7 mouse cellular contexts compared by ENCODE assay signal in the genomic region with DNA sequence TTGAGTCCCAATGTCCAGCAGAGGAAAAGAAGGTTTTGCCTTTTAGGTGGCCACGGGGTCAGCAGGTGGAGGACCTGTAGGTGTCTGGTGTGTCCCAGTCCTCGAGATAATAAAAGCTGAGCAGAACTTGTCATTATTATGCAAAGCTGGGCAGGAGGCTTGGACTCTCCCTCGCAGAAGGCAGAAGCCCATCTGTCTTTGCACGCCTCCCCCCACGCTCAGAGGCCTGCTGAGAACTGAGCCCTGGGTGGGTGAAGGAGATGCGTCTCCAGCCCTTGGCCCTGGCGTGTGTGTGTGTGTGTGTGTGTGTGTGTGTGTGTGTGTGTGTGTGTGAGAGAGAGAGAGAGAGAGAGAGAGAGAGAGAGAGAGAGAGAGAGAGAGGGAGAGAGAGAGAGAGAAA. TPM values are rescaled to one million over a fixed set of nuclear protein-coding genes. Genes with fewer than 3 reads are reported as not detected.
A peak's percentile ranks its signal among the peaks of the same experiment; 100 is the strongest.
DNase-seq lines count a peak whose midpoint lies in the region; ATAC-seq lines count a peak whose summit lies in the region.

No protein-coding gene starts in this region.

- peaks cover 20% of the 10 kb centered on the region for H3K4me1 ChIP-seq in lung, embryonic 15.5 days
- H3K4me1 ChIP-seq in forebrain, embryonic 11.5 days (replicated peaks; ENCODE audit: control insufficient read depth, insufficient read depth, low read length): peaks cover 15% of the 10 kb centered on the region

- no peak overlapping the region for H3K27ac ChIP-seq in lung, embryonic 15.5 days
- H3K27ac ChIP-seq in forebrain, embryonic 11.5 days (ENCODE audit: low read depth, low read length): peak overlapping the region; percentile 78; the same call in 1 of the 2 replicates

- no peak for DNase-seq in lung, postnatal 4 days
- DNase-seq in forebrain, embryonic 11.5 days (ENCODE audit: low spot score): peak; percentile 61
- DNase-seq in mesoderm, embryonic 11.5 days (ENCODE audit: low read depth, low spot score): peak; percentile 47
- no peak for DNase-seq in testis, postnatal 14 days (ENCODE audit: low spot score)
- no peak for DNase-seq in lung, postnatal 25 days (ENCODE audit: low spot score)

- no peak overlapping the region for H3K9ac ChIP-seq in lung, embryonic 15.5 days
- H3K9ac ChIP-seq in forebrain, embryonic 11.5 days (ENCODE audit: low read length): no peak overlapping the region; the same call in 1 of the 2 replicates

- H3K27me3 ChIP-seq in lung, embryonic 15.5 days: peaks cover 56% of the 10 kb centered on the region
- H3K27me3 ChIP-seq in forebrain, embryonic 11.5 days (ENCODE audit: control insufficient read depth, insufficient read depth, low read length): peaks cover 2% of the 10 kb centered on the region; the same call in 1 of the 2 replicates

- ATAC-seq in lung, embryonic 15.5 days (ENCODE audit: borderline replicate concordance, extremely low read depth, low FRiP score, low TSS enrichment): no peak
- peak; percentile 31 for ATAC-seq in forebrain, embryonic 11.5 days (replicated peaks; ENCODE audit: low FRiP score)
- no peak for ATAC-seq in activated CD4-positive, CD25-positive, alpha-beta regulatory T cell, adult 4 months

- H3K4me2 ChIP-seq in lung, embryonic 15.5 days: peak overlapping the region; percentile 100; the same call in 1 of the 2 replicates
- H3K4me2 ChIP-seq in forebrain, embryonic 11.5 days (ENCODE audit: low read depth, low read length, severe bottlenecking): peak overlapping the region; percentile 96; the same call in 1 of the 2 replicates

- WGBS in lung, embryonic 15.5 days: 22% methylated on average over 7 of the region's 7 CpGs
- 3% methylated on average over 7 of the region's 7 CpGs for WGBS in forebrain, embryonic 11.5 days

- no peaks in the 10 kb centered on the region for H3K36me3 ChIP-seq in lung, embryonic 15.5 days
- no peaks in the 10 kb centered on the region for H3K36me3 ChIP-seq in forebrain, embryonic 11.5 days (ENCODE audit: control insufficient read depth, insufficient read depth, low read length)

- H3K4me3 ChIP-seq in lung, embryonic 15.5 days: no peak overlapping the region
- H3K4me3 ChIP-seq in forebrain, embryonic 11.5 days (ENCODE audit: low read depth, low read length): peak overlapping the region; percentile 68; the same call in 1 of the 2 replicates

- H3K9me3 ChIP-seq in lung, embryonic 15.5 days: no peaks in the 10 kb centered on the region
- H3K9me3 ChIP-seq in forebrain, embryonic 11.5 days (ENCODE audit: control insufficient read depth, low read length): no peaks in the 10 kb centered on the region

RNA-seq across cellular contexts. Expression of a gene that starts 0.7 kb away (rescaled TPM):
- 0.33 and 0.51 TPM in 2 replicates for polyA plus RNA-seq in lung, embryonic 15.5 days (2015; fragmentation: Nextera tagmentation; extraction: Ambion mirVana)
- polyA plus RNA-seq in forebrain, embryonic 11.5 days (2014; fragmentation: Nextera tagmentation; extraction: Ambion mirVana): 7.7 and 8.0 TPM in 2 replicates
- polyA plus RNA-seq in activated CD4-positive, CD25-positive, alpha-beta regulatory T cell, adult 4 months (2017; shearing (Covaris generic)): not detected

Comparison
In these comparisons a context has a peak if more than half of its experiments do, and no peak if none do; other contexts are left out.
1. DNase-seq: peak in forebrain, embryonic 11.5 days (single experiment) and mesoderm, embryonic 11.5 days (single experiment); none in lung, postnatal 4 days (0 of 2), testis, postnatal 14 days (single experiment) and lung, postnatal 25 days (single experiment).